Mouse (Mus musculus): ENCODE measurements around the gene Wrap73. TPM values are rescaled to one million over a fixed set of nuclear protein-coding genes. Genes with fewer than 3 reads are reported as not detected.

Gene Wrap73
- polyA plus RNA-seq, 1 experiment from 2014 or later: 43.2 TPM

GRCm38 (mm10) chr4:154181001-154181400, 38.8 kb downstream of the Wrap73 start:
- WGBS: 92% methylated on average over 7 of the region's 7 CpGs
- no peak for ATAC-seq (ENCODE audit: low FRiP score, low TSS enrichment)
- H3K9me3 ChIP-seq (ENCODE audit: control insufficient read depth, low read length): no peaks in the 10 kb centered on the region
- H3K27me3 ChIP-seq (ENCODE audit: control insufficient read depth, insufficient read depth, low read length): no peaks in the 10 kb centered on the region
- no peak overlapping the region for H3K4me2 ChIP-seq (ENCODE audit: low read length)
- H3K4me1 ChIP-seq (ENCODE audit: control insufficient read depth, insufficient read depth, low read length): no peaks in the 10 kb centered on the region
- H3K36me3 ChIP-seq (ENCODE audit: control insufficient read depth, insufficient read depth, low read length): no peaks in the 10 kb centered on the region
- H3K27ac ChIP-seq (replicated peaks; ENCODE audit: low read depth, low read length): no peak overlapping the region
- DNase-seq: no peak
- H3K4me3 ChIP-seq (replicated peaks; ENCODE audit: low read depth, low read length): no peak overlapping the region
- no peak overlapping the region for H3K9ac ChIP-seq (replicated peaks; ENCODE audit: low read length)

- Histone ChIP-seq H3K27me3 (ENCODE audit: control insufficient read depth, insufficient read depth, low read length) (no peaks in the 10 kb centered on the region), H3K36me3 (ENCODE audit: control insufficient read depth, insufficient read depth, low read length) (no peaks in the 10 kb centered on the region), H3K27ac (replicated peaks; ENCODE audit: low read depth, low read length) (no peak overlapping the region), H3K4me1 (ENCODE audit: control insufficient read depth, insufficient read depth, low read length) (no peaks in the 10 kb centered on the region), H3K4me2 (ENCODE audit: low read length) (no peak overlapping the region), H3K4me3 (replicated peaks; ENCODE audit: low read depth, low read length) (no peak overlapping the region), H3K9me3 (ENCODE audit: control insufficient read depth, low read length) (no peaks in the 10 kb centered on the region), H3K9ac (replicated peaks; ENCODE audit: low read length) (no peak overlapping the region)
- DNase-seq: no peak
- no peak for ATAC-seq (ENCODE audit: low FRiP score, low TSS enrichment)
- 86% methylated on average over 5 of the region's 5 CpGs for WGBS
Measured at GRCm38 (mm10) chr4:154183566-154183965, 41.4 kb downstream of the Wrap73 start.

GRCm38 (mm10) chr4:154185001-154185400, 42.8 kb downstream of the Wrap73 start:
- Histone ChIP-seq H3K9me3 (ENCODE audit: control insufficient read depth, low read length) (no peaks in the 10 kb centered on the region), H3K36me3 (ENCODE audit: control insufficient read depth, insufficient read depth, low read length) (no peaks in the 10 kb centered on the region), H3K4me1 (ENCODE audit: control insufficient read depth, insufficient read depth, low read length) (no peaks in the 10 kb centered on the region), H3K4me2 (ENCODE audit: low read length) (no peak overlapping the region), H3K27me3 (ENCODE audit: control insufficient read depth, insufficient read depth, low read length) (no peaks in the 10 kb centered on the region), H3K4me3 (replicated peaks; ENCODE audit: low read depth, low read length) (no peak overlapping the region), H3K9ac (replicated peaks; ENCODE audit: low read length) (no peak overlapping the region), H3K27ac (replicated peaks; ENCODE audit: low read depth, low read length) (no peak overlapping the region)
- WGBS: 79% methylated on average over 5 of the region's 5 CpGs
- DNase-seq: no peak
- ATAC-seq (ENCODE audit: low FRiP score, low TSS enrichment): no peak

- WGBS: 88% methylated on average over 11 of the region's 11 CpGs
Measured at GRCm38 (mm10) chr4:154186002-154186537, 43.9 kb downstream of the Wrap73 start.

GRCm38 (mm10) chr4:154188948-154189347, 46.8 kb downstream of the Wrap73 start:
- DNase-seq (no peak), ATAC-seq (ENCODE audit: low FRiP score, low TSS enrichment) (no peak)
- Histone ChIP-seq H3K27me3 (ENCODE audit: control insufficient read depth, insufficient read depth, low read length) (no peaks in the 10 kb centered on the region), H3K4me1 (ENCODE audit: control insufficient read depth, insufficient read depth, low read length) (no peaks in the 10 kb centered on the region), H3K4me2 (ENCODE audit: low read length) (no peak overlapping the region), H3K9ac (replicated peaks; ENCODE audit: low read length) (no peak overlapping the region), H3K36me3 (ENCODE audit: control insufficient read depth, insufficient read depth, low read length) (no peaks in the 10 kb centered on the region), H3K4me3 (replicated peaks; ENCODE audit: low read depth, low read length) (no peak overlapping the region), H3K9me3 (ENCODE audit: control insufficient read depth, low read length) (no peaks in the 10 kb centered on the region), H3K27ac (replicated peaks; ENCODE audit: low read depth, low read length) (no peak overlapping the region)
- WGBS: 82% methylated on average over 8 of the region's 8 CpGs

More at GRCm38 (mm10) chr4:154186002-154186537, 43.9 kb downstream of the Wrap73 start:
- H3K27me3 ChIP-seq (ENCODE audit: control insufficient read depth, insufficient read depth, low read length): no peaks in the 10 kb centered on the region
- DNase-seq (no peak), ATAC-seq (ENCODE audit: low FRiP score, low TSS enrichment) (no peak)
- H3K4me3 ChIP-seq (replicated peaks; ENCODE audit: low read depth, low read length): no peak overlapping the region
- no peak overlapping the region for H3K4me2 ChIP-seq (ENCODE audit: low read length)
- H3K9ac ChIP-seq (replicated peaks; ENCODE audit: low read length): no peak overlapping the region
- H3K9me3 ChIP-seq (ENCODE audit: control insufficient read depth, low read length): no peaks in the 10 kb centered on the region
- H3K36me3 ChIP-seq (ENCODE audit: control insufficient read depth, insufficient read depth, low read length): no peaks in the 10 kb centered on the region
- H3K27ac ChIP-seq (replicated peaks; ENCODE audit: low read depth, low read length): no peak overlapping the region
- no peaks in the 10 kb centered on the region for H3K4me1 ChIP-seq (ENCODE audit: control insufficient read depth, insufficient read depth, low read length)

- WGBS: 50% methylated on average over 6 of the region's 6 CpGs
- Histone ChIP-seq H3K9ac (replicated peaks; ENCODE audit: low read length) (no peak overlapping the region), H3K4me2 (ENCODE audit: low read length) (no peak overlapping the region), H3K4me3 (replicated peaks; ENCODE audit: low read depth, low read length) (no peak overlapping the region), H3K9me3 (ENCODE audit: control insufficient read depth, low read length) (no peaks in the 10 kb centered on the region), H3K27ac (replicated peaks; ENCODE audit: low read depth, low read length) (no peak overlapping the region), H3K4me1 (ENCODE audit: control insufficient read depth, insufficient read depth, low read length) (peaks cover 10% of the 10 kb centered on the region), H3K27me3 (ENCODE audit: control insufficient read depth, insufficient read depth, low read length) (no peaks in the 10 kb centered on the region), H3K36me3 (ENCODE audit: control insufficient read depth, insufficient read depth, low read length) (no peaks in the 10 kb centered on the region)
- ATAC-seq (ENCODE audit: low FRiP score, low TSS enrichment) (no peak), DNase-seq (no peak)
Measured at GRCm38 (mm10) chr4:154197961-154198360, 55.8 kb downstream of the Wrap73 start.

- Histone ChIP-seq H3K9me3 (ENCODE audit: control insufficient read depth, low read length) (no peaks in the 10 kb centered on the region), H3K4me2 (ENCODE audit: low read length) (0 out of 2 replicates have a peak overlapping the region, but pooled peaks have one; percentile 2), H3K4me1 (ENCODE audit: control insufficient read depth, insufficient read depth, low read length) (peaks cover 10% of the 10 kb centered on the region), H3K27me3 (ENCODE audit: control insufficient read depth, insufficient read depth, low read length) (no peaks in the 10 kb centered on the region), H3K4me3 (replicated peaks; ENCODE audit: low read depth, low read length) (no peak overlapping the region), H3K27ac (replicated peaks; ENCODE audit: low read depth, low read length) (peak overlapping the region; percentile 37; the same call in 1 of the 2 replicates), H3K9ac (replicated peaks; ENCODE audit: low read length) (no peak overlapping the region), H3K36me3 (ENCODE audit: control insufficient read depth, insufficient read depth, low read length) (no peaks in the 10 kb centered on the region)
- DNase-seq (peak; percentile 60), ATAC-seq (ENCODE audit: low FRiP score, low TSS enrichment) (no peak)
- WGBS: 8% methylated on average over 7 of the region's 7 CpGs
Measured at GRCm38 (mm10) chr4:154198377-154198961, 56.3 kb downstream of the Wrap73 start.

- Histone ChIP-seq H3K27me3 (ENCODE audit: control insufficient read depth, insufficient read depth, low read length) (no peaks in the 10 kb centered on the region), H3K4me1 (ENCODE audit: control insufficient read depth, insufficient read depth, low read length) (peaks cover 10% of the 10 kb centered on the region), H3K4me3 (replicated peaks; ENCODE audit: low read depth, low read length) (no peak overlapping the region), H3K9ac (replicated peaks; ENCODE audit: low read length) (no peak overlapping the region), H3K36me3 (ENCODE audit: control insufficient read depth, insufficient read depth, low read length) (no peaks in the 10 kb centered on the region), H3K4me2 (ENCODE audit: low read length) (no peak overlapping the region), H3K27ac (replicated peaks; ENCODE audit: low read depth, low read length) (no peak overlapping the region), H3K9me3 (ENCODE audit: control insufficient read depth, low read length) (no peaks in the 10 kb centered on the region)
- ATAC-seq (ENCODE audit: low FRiP score, low TSS enrichment): no peak
- DNase-seq: no peak
- WGBS: 71% methylated on average over 5 of the region's 5 CpGs
Measured at GRCm38 (mm10) chr4:154201511-154201910, 59.3 kb downstream of the Wrap73 start.

- WGBS: 74% methylated on average over 7 of the region's 7 CpGs
- no peak overlapping the region for H3K27ac ChIP-seq (replicated peaks; ENCODE audit: low read depth, low read length)
- ATAC-seq (ENCODE audit: low FRiP score, low TSS enrichment) (no peak), DNase-seq (no peak)
- peak overlapping the region; percentile 12; the same call in 1 of the 2 replicates for H3K9ac ChIP-seq (replicated peaks; ENCODE audit: low read length)
- H3K27me3 ChIP-seq (ENCODE audit: control insufficient read depth, insufficient read depth, low read length): no peaks in the 10 kb centered on the region
- no peaks in the 10 kb centered on the region for H3K4me1 ChIP-seq (ENCODE audit: control insufficient read depth, insufficient read depth, low read length)
- no peak overlapping the region for H3K4me2 ChIP-seq (ENCODE audit: low read length)
- no peaks in the 10 kb centered on the region for H3K9me3 ChIP-seq (ENCODE audit: control insufficient read depth, low read length)
- H3K36me3 ChIP-seq (ENCODE audit: control insufficient read depth, insufficient read depth, low read length): no peaks in the 10 kb centered on the region
- H3K4me3 ChIP-seq (replicated peaks; ENCODE audit: low read depth, low read length): no peak overlapping the region
Measured at GRCm38 (mm10) chr4:154204532-154204931, 62.4 kb downstream of the Wrap73 start.

All from midbrain, embryonic 14.5 days (tissue).